Mouse (Mus musculus): ENCODE measurements around the gene Serpina9. TPM values are rescaled to one million over a fixed set of nuclear protein-coding genes. Genes with fewer than 3 reads are reported as not detected.

Serpina9 gene
- polyA plus RNA-seq, 1 experiment from 2014 or later = not detected

DNA sequence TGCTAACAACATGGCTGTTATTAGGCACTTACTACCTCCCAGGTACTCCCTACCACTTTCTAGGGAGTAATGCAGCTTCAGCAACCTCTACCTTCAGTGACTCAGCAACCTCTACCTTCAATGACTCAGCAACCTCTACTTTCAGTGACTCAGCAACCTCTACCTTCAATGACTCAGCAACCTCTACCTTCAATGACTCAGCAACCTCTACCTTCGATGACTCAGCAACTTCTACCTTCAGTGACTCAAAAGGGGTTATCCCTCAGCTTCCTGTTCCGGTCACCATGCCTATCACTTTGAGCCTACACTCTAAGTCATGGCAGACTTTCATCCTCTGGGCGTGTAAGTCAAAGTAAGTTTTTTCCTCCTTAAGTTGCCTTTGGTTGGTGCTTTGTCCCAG, 13.0 kb downstream of the Serpina9 start:
- WGBS = 88% methylated on average over 3 of the region's 3 CpGs
- H3K4me3 ChIP-seq (ENCODE audit: low read depth, low read length) = no peak overlapping the region
- ATAC-seq (ENCODE audit: low FRiP score) (no peak), DNase-seq (ENCODE audit: low spot score, missing footprints) (no peak)
- H3K27me3 ChIP-seq (ENCODE audit: control insufficient read depth, insufficient read depth, low read length) = no peaks in the 10 kb centered on the region
- H3K36me3 ChIP-seq (ENCODE audit: control insufficient read depth, insufficient read depth, low read length) = no peaks in the 10 kb centered on the region
- H3K27ac ChIP-seq (ENCODE audit: low read depth, low read length) = no peak overlapping the region
- no peak overlapping the region for H3K4me2 ChIP-seq
- H3K4me1 ChIP-seq (ENCODE audit: control insufficient read depth, insufficient read depth, low read length) = no peaks in the 10 kb centered on the region
- no peaks in the 10 kb centered on the region for H3K9me3 ChIP-seq (ENCODE audit: control insufficient read depth, low read length)
- no peak overlapping the region for H3K9ac ChIP-seq (ENCODE audit: low read length)

DNA sequence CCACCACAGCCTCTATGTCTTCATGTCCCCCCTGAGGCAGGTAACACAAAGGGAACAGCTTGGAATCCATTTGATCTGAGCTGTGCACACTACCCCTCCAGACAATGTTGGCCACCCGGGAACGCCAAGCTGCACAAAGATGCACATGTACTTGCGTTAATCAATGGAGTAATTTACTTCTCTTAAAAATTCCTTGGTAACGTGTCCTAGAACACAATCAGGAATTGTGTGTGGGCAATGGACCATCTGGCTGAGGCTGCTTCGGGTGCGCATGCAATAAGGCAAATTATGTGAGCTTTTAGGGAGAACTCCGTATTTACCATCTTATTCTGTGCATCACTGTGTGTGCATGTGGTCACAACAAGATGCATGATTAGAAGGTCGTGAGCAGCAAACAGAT, 13.9 kb downstream of the Serpina9 start:
- WGBS = 87% methylated on average over 8 of the region's 8 CpGs
- ATAC-seq (ENCODE audit: low FRiP score) = no peak
- Histone ChIP-seq H3K36me3 (ENCODE audit: control insufficient read depth, insufficient read depth, low read length) (no peaks in the 10 kb centered on the region), H3K4me1 (ENCODE audit: control insufficient read depth, insufficient read depth, low read length) (no peaks in the 10 kb centered on the region), H3K4me2 (no peak overlapping the region), H3K9ac (ENCODE audit: low read length) (no peak overlapping the region), H3K9me3 (ENCODE audit: control insufficient read depth, low read length) (no peaks in the 10 kb centered on the region), H3K4me3 (ENCODE audit: low read depth, low read length) (no peak overlapping the region), H3K27me3 (ENCODE audit: control insufficient read depth, insufficient read depth, low read length) (no peaks in the 10 kb centered on the region), H3K27ac (ENCODE audit: low read depth, low read length) (no peak overlapping the region)
- DNase-seq (ENCODE audit: low spot score, missing footprints) = no peak

DNA sequence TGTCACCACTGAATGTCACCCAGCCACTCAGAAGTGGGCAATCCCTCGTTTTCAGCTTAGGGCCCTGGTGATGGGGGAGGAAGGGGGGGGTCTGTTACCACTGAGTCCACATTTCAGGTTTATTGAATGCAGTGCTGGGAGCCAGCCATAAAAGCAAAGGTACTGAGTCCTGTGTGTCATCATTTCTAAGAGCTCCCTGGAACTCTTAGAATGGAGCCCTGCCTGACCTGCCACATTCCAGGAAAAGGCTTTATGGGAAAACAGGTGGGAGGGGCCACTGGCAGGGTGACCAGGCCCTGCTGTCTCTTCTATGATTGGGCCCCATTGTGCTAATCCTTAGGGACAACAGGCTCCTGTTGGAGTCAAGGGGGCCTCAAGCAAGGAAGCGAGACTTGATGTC, 17.0 kb downstream of the Serpina9 start:
- Histone ChIP-seq H3K27me3 (ENCODE audit: control insufficient read depth, insufficient read depth, low read length) (no peaks in the 10 kb centered on the region), H3K4me3 (ENCODE audit: low read depth, low read length) (no peak overlapping the region), H3K27ac (ENCODE audit: low read depth, low read length) (no peak overlapping the region), H3K9ac (ENCODE audit: low read length) (no peak overlapping the region), H3K4me1 (ENCODE audit: control insufficient read depth, insufficient read depth, low read length) (no peaks in the 10 kb centered on the region), H3K36me3 (ENCODE audit: control insufficient read depth, insufficient read depth, low read length) (no peaks in the 10 kb centered on the region), H3K4me2 (no peak overlapping the region), H3K9me3 (ENCODE audit: control insufficient read depth, low read length) (no peaks in the 10 kb centered on the region)
- ATAC-seq (ENCODE audit: low FRiP score) (no peak), DNase-seq (ENCODE audit: low spot score, missing footprints) (no peak)
- WGBS = 78% methylated on average over 2 of the region's 2 CpGs

DNA sequence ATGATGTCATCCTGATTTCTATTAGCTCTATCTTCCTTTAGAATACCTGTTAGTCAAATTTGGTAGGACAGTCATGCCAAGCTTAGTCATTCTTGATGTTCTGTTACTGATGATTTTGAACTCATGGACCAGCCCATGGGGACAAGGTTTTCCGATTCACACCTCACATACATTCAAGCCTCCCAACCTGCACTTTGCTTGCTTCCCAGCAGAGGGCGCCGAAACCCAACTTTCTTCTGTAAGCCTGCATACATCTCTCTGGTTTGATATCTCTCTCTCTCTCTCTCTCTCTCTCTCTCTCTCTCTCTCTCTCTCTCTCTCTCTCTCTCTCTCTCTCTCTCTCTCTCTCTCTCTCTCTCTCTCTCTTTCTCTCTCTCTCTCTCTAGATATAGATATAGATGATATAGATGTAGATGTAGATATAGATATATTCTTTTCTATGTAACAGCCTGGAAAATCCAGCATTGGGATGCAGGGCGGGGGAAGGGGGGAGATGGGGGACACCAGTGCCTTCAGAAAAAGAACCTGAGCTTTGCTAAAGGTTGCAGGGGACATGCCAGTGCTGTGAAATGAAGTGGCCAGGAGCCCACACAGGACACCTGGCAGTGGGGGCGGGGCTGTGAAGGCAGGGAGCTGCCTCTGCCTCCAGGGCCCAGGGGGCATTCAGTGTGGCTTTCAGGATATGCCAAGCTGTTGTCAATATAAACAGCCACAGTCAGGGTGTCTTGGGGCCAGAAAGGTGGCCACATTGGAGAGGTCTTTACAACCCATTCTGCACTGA, 18.1 kb downstream of the Serpina9 start:
- Histone ChIP-seq H3K27me3 (ENCODE audit: control insufficient read depth, insufficient read depth, low read length) (no peaks in the 10 kb centered on the region), H3K9ac (ENCODE audit: low read length) (no peak overlapping the region), H3K4me1 (ENCODE audit: control insufficient read depth, insufficient read depth, low read length) (no peaks in the 10 kb centered on the region), H3K4me3 (ENCODE audit: low read depth, low read length) (no peak overlapping the region), H3K4me2 (no peak overlapping the region), H3K36me3 (ENCODE audit: control insufficient read depth, insufficient read depth, low read length) (no peaks in the 10 kb centered on the region), H3K27ac (ENCODE audit: low read depth, low read length) (no peak overlapping the region), H3K9me3 (ENCODE audit: control insufficient read depth, low read length) (no peaks in the 10 kb centered on the region)
- ATAC-seq (ENCODE audit: low FRiP score) = peak; percentile 55; the same call in 1 of the 2 replicates
- DNase-seq (ENCODE audit: low spot score, missing footprints) = peak; percentile 97
- 45% methylated on average over 5 of the region's 5 CpGs for WGBS

DNA sequence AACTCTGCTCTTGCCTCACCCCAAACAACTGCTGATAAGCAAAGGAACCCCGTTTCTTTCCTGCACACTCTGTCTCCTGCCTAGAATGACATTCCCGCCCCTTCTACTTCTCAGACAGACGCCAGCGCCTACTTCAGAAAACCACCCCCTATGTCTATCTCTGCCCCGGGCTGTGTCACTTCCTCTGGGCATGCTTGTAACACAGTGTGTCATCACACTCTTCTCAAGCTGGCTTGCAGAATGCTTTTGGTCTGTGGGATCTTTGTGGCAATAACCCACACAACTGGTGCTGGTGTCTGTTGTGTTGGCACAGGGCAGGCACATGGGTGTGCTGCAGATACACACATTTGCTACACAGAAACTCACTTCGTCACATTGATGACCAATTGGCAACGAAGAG, 20.6 kb downstream of the Serpina9 start:
- no peaks in the 10 kb centered on the region for H3K27me3 ChIP-seq (ENCODE audit: control insufficient read depth, insufficient read depth, low read length)
- H3K4me1 ChIP-seq (ENCODE audit: control insufficient read depth, insufficient read depth, low read length) = no peaks in the 10 kb centered on the region
- no peak overlapping the region for H3K27ac ChIP-seq (ENCODE audit: low read depth, low read length)
- 85% methylated on average over 7 of the region's 7 CpGs for WGBS
- no peak overlapping the region for H3K9ac ChIP-seq (ENCODE audit: low read length)
- ATAC-seq (ENCODE audit: low FRiP score) = no peak
- no peaks in the 10 kb centered on the region for H3K9me3 ChIP-seq (ENCODE audit: control insufficient read depth, low read length)
- H3K4me3 ChIP-seq (ENCODE audit: low read depth, low read length) = no peak overlapping the region
- no peak overlapping the region for H3K4me2 ChIP-seq
- H3K36me3 ChIP-seq (ENCODE audit: control insufficient read depth, insufficient read depth, low read length) = no peaks in the 10 kb centered on the region
- DNase-seq (ENCODE audit: low spot score, missing footprints) = no peak

DNA sequence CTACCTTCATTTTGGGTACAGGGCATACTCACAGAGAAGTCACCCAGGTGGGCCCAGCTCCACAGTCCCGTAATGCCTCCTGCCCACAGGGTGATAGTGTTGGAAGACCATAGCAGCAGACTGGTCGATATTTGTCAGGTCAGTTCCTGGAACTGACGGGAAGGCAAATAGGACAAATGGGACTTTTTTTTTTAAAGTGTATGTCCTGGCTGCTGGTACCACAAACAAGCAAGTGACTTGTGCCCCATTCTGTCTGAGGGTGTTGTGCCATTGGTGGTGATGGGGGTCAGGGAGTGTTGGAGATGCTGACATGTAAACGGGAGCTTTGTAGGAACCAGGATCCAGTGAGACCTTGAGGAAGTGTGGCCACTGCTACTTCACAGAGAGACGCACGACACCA, 23.7 kb downstream of the Serpina9 start, which contains the start of gene Serpina11:
TSS of gene Serpina11 (minus strand) at position 101 of the 400 bp plus-strand sequence.
- Histone ChIP-seq H3K27me3 (ENCODE audit: control insufficient read depth, insufficient read depth, low read length) (no peaks in the 10 kb centered on the region), H3K4me1 (ENCODE audit: control insufficient read depth, insufficient read depth, low read length) (no peaks in the 10 kb centered on the region), H3K36me3 (ENCODE audit: control insufficient read depth, insufficient read depth, low read length) (no peaks in the 10 kb centered on the region), H3K27ac (ENCODE audit: low read depth, low read length) (no peak within 1 kb of the TSS), H3K4me3 (ENCODE audit: low read depth, low read length) (no peak within 1 kb of the TSS), H3K9me3 (ENCODE audit: control insufficient read depth, low read length) (no peaks in the 10 kb centered on the region), H3K4me2 (no peak within 1 kb of the TSS), H3K9ac (ENCODE audit: low read length) (no peak within 1 kb of the TSS)
- DNase-seq (ENCODE audit: low spot score, missing footprints) = no peak
- no peak for ATAC-seq (ENCODE audit: low FRiP score)
- 90% methylated on average over 6 of the region's 6 CpGs for WGBS

DNA sequence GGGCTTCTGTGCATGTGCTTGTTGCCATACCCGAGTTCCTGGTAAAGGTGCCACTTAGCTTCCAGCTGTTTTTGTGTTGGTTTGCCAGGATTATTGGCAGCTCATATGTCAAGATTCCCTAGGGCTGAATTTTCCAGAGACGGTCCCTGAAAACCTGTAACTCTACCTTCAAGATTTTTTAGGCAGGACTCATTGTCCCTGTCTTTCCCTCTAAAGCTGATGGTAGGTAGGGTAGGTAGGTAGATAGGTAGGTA, 24.1 kb downstream of the Serpina9 start:
- no peak for DNase-seq (ENCODE audit: low spot score, missing footprints)
- H3K9ac ChIP-seq (ENCODE audit: low read length) = no peak overlapping the region
- WGBS = 68% methylated on average over 2 of the region's 2 CpGs

DNA sequence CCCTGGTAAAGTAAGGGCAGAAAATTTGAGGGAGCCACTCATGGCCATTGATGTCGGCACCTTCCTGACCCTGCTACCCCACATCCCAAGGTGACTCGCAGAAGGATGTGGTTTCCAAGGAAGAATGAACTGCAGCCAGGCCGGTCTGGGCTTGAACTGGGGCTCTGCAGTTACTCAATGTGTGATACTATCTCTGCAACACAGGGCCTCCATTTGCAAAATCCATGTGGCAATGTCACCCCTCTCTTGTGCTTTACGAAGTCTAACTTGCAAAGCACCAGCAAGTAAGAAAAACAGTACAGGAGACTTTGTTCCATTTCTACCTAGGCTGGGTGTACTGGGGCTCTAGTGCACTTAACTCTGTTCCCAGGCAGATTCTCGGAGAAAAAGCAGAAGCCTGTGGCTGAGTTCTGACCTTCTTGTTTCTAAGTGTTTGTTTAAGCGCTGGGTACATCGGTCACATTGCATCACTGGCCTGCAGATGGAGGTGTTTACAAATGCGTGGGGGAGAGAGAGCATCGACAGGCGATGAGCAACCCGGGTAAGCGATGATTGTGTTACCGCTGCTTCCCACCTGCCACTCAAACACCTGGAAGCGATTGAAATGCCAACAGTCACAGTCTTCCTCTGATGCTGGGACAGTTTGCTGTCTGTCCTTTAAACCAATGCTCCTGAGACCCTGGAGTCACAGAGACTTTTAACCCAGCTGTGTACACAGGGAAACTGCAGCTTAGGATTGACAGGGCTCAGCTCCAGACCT, 24.6 kb downstream of the Serpina9 start:
- no peak overlapping the region for H3K27ac ChIP-seq (ENCODE audit: low read depth, low read length)
- H3K4me3 ChIP-seq (ENCODE audit: low read depth, low read length) = no peak overlapping the region
- 68% methylated on average over 14 of the region's 14 CpGs for WGBS

More for the DNA sequence above, 24.1 kb downstream of the Serpina9 start:
- H3K4me2 ChIP-seq = no peak overlapping the region
- H3K36me3 ChIP-seq (ENCODE audit: control insufficient read depth, insufficient read depth, low read length) = no peaks in the 10 kb centered on the region
- no peak overlapping the region for H3K27ac ChIP-seq (ENCODE audit: low read depth, low read length)
- H3K9me3 ChIP-seq (ENCODE audit: control insufficient read depth, low read length) = no peaks in the 10 kb centered on the region
- no peak for ATAC-seq (ENCODE audit: low FRiP score)
- no peaks in the 10 kb centered on the region for H3K4me1 ChIP-seq (ENCODE audit: control insufficient read depth, insufficient read depth, low read length)
- no peaks in the 10 kb centered on the region for H3K27me3 ChIP-seq (ENCODE audit: control insufficient read depth, insufficient read depth, low read length)
- H3K4me3 ChIP-seq (ENCODE audit: low read depth, low read length) = no peak overlapping the region

DNA sequence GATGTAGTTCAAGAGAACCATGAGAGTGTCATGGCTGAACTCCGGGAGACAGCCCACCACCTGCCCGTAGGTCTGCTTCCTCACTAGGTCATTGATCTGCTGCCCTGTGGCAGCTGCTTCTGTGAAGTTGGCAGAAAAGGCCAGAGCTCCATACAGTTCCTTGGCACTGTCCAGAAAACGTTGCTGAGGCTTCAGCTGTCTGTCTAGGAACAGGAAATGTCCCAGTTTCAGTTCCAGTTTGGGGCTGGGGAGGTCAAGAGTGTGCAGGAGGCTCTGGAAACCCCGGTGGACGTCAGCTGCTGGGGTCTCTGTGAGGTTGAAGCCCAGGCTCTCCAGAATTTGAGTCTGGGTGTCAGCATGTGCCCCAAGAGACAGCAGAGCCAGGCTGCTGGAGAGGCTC, 27.7 kb downstream of the Serpina9 start:
- H3K4me2 ChIP-seq = no peak overlapping the region
- no peak overlapping the region for H3K4me3 ChIP-seq (ENCODE audit: low read depth, low read length)
- H3K36me3 ChIP-seq (ENCODE audit: control insufficient read depth, insufficient read depth, low read length) = no peaks in the 10 kb centered on the region
- no peak overlapping the region for H3K27ac ChIP-seq (ENCODE audit: low read depth, low read length)
- 72% methylated on average over 5 of the region's 5 CpGs for WGBS
- ATAC-seq (ENCODE audit: low FRiP score) (no peak), DNase-seq (ENCODE audit: low spot score, missing footprints) (no peak)
- H3K4me1 ChIP-seq (ENCODE audit: control insufficient read depth, insufficient read depth, low read length) = no peaks in the 10 kb centered on the region
- no peak overlapping the region for H3K9ac ChIP-seq (ENCODE audit: low read length)
- no peaks in the 10 kb centered on the region for H3K9me3 ChIP-seq (ENCODE audit: control insufficient read depth, low read length)
- no peaks in the 10 kb centered on the region for H3K27me3 ChIP-seq (ENCODE audit: control insufficient read depth, insufficient read depth, low read length)

More for the DNA sequence above, 24.6 kb downstream of the Serpina9 start:
- no peak overlapping the region for H3K4me2 ChIP-seq
- DNase-seq (ENCODE audit: low spot score, missing footprints) (no peak), ATAC-seq (ENCODE audit: low FRiP score) (no peak)
- no peaks in the 10 kb centered on the region for H3K4me1 ChIP-seq (ENCODE audit: control insufficient read depth, insufficient read depth, low read length)
- H3K9me3 ChIP-seq (ENCODE audit: control insufficient read depth, low read length) = no peaks in the 10 kb centered on the region
- H3K36me3 ChIP-seq (ENCODE audit: control insufficient read depth, insufficient read depth, low read length) = no peaks in the 10 kb centered on the region
- no peaks in the 10 kb centered on the region for H3K27me3 ChIP-seq (ENCODE audit: control insufficient read depth, insufficient read depth, low read length)
- H3K9ac ChIP-seq (ENCODE audit: low read length) = no peak overlapping the region

Data from midbrain, embryonic 11.5 days (tissue).